Comparison of ENCODE assay signal across 28 mouse cellular contexts in the genomic region with DNA sequence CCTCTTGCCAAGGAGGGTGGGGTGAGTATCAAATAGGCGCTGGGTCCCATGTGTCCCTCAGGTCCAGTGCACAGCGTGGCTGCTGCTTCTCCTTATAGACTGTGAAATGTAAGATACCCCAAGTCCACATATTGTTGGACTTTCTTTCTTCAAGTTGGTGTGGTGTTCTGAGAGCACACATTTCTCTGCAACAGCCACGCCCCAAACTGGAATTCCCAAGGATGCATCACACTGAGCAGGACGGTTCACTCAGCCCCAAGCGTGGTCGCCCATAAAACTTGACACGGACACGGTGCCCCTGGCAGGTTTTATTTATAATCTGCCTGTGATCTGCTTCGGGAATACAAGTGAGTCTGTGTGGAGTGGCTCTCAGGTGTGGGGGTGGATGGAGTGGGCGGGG. TPM values are rescaled to one million over a fixed set of nuclear protein-coding genes. Genes with fewer than 3 reads are reported as not detected.
"Had no signal": no experiment of that assay in that cellular context is flagged by ENCODE, and none has a peak within 500 bp of the region (broad histone marks: within the 10 kb centered on the region; RNA-seq: fewer than 3 reads in every experiment).

No protein-coding gene starts in this region.

- H3K4me2 ChIP-seq: heart, embryonic 11.5 days; heart, embryonic 13.5 days; heart, embryonic 15.5 days; hindbrain, embryonic 12.5 days; hindbrain, embryonic 14.5 days; intestine, embryonic 15.5 days; limb, embryonic 12.5 days; liver, embryonic 11.5 days; liver, embryonic 13.5 days had no signal

- H3K27ac ChIP-seq: gastrocnemius, adult 2 months; heart, adult 2 months; heart, embryonic 13.5 days; hindbrain, embryonic 10.5 days; hindbrain, embryonic 12.5 days; hindbrain, embryonic 14.5 days; intestine, embryonic 15.5 days; layer of hippocampus, adult 2 months; left cerebral cortex, adult 2 months; limb, embryonic 10.5 days; limb, embryonic 12.5 days; liver, embryonic 13.5 days had no signal

- ATAC-seq: hindbrain, embryonic 16.5 days; inflammation-experienced regulatory T-cells, adult 6 months; intestine, embryonic 15.5 days; intestine, postnatal 0 days had no signal

- H3K27me3 ChIP-seq: hindbrain, embryonic 12.5 days; intestine, embryonic 15.5 days; limb, embryonic 12.5 days; liver, embryonic 13.5 days had no signal

- H3K9me3 ChIP-seq: heart, embryonic 13.5 days; heart, embryonic 15.5 days; hindbrain, embryonic 10.5 days; hindbrain, embryonic 12.5 days; intestine, embryonic 15.5 days; limb, embryonic 10.5 days; limb, embryonic 12.5 days; liver, embryonic 13.5 days had no signal

- DNase-seq: gastrocnemius, adult 2 months; gastrocnemius, postnatal 10 days; gastrocnemius, postnatal 25 days; heart, adult 2 months; heart, postnatal 10 days; heart, postnatal 4 days; kidney, adult 18-20 months; kidney, adult 8-10 months; kidney, postnatal 10 days; kidney, postnatal 25 days; kidney, postnatal 4 days; liver; liver, embryonic 13.5 days had no signal

- H3K4me3 ChIP-seq: gastrocnemius, adult 2 months; heart, adult 2 months; heart, embryonic 13.5 days; heart, embryonic 15.5 days; hindbrain, embryonic 10.5 days; hindbrain, embryonic 12.5 days; intestine, embryonic 15.5 days; layer of hippocampus, adult 2 months; left cerebral cortex, adult 2 months; limb, embryonic 10.5 days; limb, embryonic 12.5 days; liver, embryonic 13.5 days had no signal

- H3K4me1 ChIP-seq: hindbrain, embryonic 12.5 days; liver, embryonic 13.5 days had no signal

- H3K9ac ChIP-seq: heart, embryonic 13.5 days; heart, embryonic 15.5 days; hindbrain, embryonic 12.5 days; hindbrain, embryonic 14.5 days; intestine, embryonic 15.5 days; limb, embryonic 12.5 days; liver, embryonic 13.5 days had no signal

- H3K36me3 ChIP-seq: heart, embryonic 13.5 days; heart, embryonic 15.5 days; hindbrain, embryonic 10.5 days; hindbrain, embryonic 12.5 days; intestine, embryonic 15.5 days; limb, embryonic 10.5 days; limb, embryonic 12.5 days; liver, embryonic 13.5 days had no signal

RNA-seq across cellular contexts. Expression of a gene that starts 48.9 kb away (rescaled TPM):
- polyA plus RNA-seq: inflammation-experienced regulatory T-cells, adult 6 months; liver, embryonic 11.5 days; liver, embryonic 13.5 days had no signal
